Mouse (Mus musculus) heart, embryonic 11.5 days (tissue): ENCODE results near the gene Ncapd3. TPM values are rescaled to one million over a fixed set of nuclear protein-coding genes. Genes with fewer than 3 reads are reported as not detected.

Experiments used
- ATAC-seq: fragments of 200-750 bp; cut with Nextera tagmentation; replicated peaks from 2 replicates; pipeline ENCODE4 v1.8.0; 2017; ENCODE audit warnings: moderate library complexity; ENCODE audit not compliant: insufficient number of reproducible peaks, low FRiP score, low TSS enrichment
- H3K27ac ChIP-seq: fragments of 300-500 bp; sonication (generic); 2 replicates; pipeline ENCODE4 v1.5.1; 2014; ENCODE audit warnings: mild to moderate bottlenecking, low read depth, low read length
- H3K27me3 ChIP-seq: fragments of 300-500 bp; sonication (generic); 2 replicates; pipeline ENCODE4 v1.6.1; 2014; ENCODE audit warnings: mild to moderate bottlenecking, low read length, mixed read lengths; ENCODE audit not compliant: control insufficient read depth, insufficient read depth
- H3K36me3 ChIP-seq: fragments of 300-500 bp; sonication (generic); 2 replicates; pipeline ENCODE4 v1.6.1; 2014; ENCODE audit warnings: mild to moderate bottlenecking, low read length, moderate library complexity, mixed read lengths; ENCODE audit not compliant: control insufficient read depth, insufficient read depth
- H3K4me1 ChIP-seq: fragments of 300-500 bp; sonication (generic); 2 replicates; pipeline ENCODE4 v1.6.1; 2014; ENCODE audit warnings: low read length; ENCODE audit not compliant: control insufficient read depth, insufficient read depth
- H3K4me2 ChIP-seq: fragments of 300-500 bp; sonication (generic); 2 replicates; pipeline ENCODE4 v1.6.1; 2014; ENCODE audit warnings: mild to moderate bottlenecking, moderate library complexity
- H3K4me3 ChIP-seq: fragments of 300-500 bp; sonication (generic); 2 replicates; pipeline ENCODE4 v1.5.1; 2014; ENCODE audit warnings: low read depth, low read length
- H3K9ac ChIP-seq: fragments of 300-500 bp; sonication (generic); 2 replicates; pipeline ENCODE4 v1.6.1; 2014; ENCODE audit warnings: mild to moderate bottlenecking, low read depth, low read length, moderate library complexity
- H3K9me3 ChIP-seq: fragments of 300-500 bp; sonication (generic); replicated peaks from 2 replicates; pipeline ENCODE4 v1.6.1; 2016; ENCODE audit warnings: low read length; ENCODE audit not compliant: control insufficient read depth
- WGBS: fragments of 180-500 bp; shearing (Covaris S2); extraction: QIAGEN DNeasy Blood & Tissue Kit; methylation state at CpG from one replicate; pipeline ENCODE4 v1.1.7; 2014; ENCODE audit not compliant: insufficient replicate concordance; 5-methylcytosine and 5-hydroxymethylcytosine counted together
- polyA plus RNA-seq: library from polyadenylated mRNA; unstranded; fragments of >200 nt; fragmentation: Nextera tagmentation; extraction: Ambion mirVana; gene quantifications from 2 replicates; pipeline ENCODE4 v1.2.1, GENCODE M21; 2014

Gene Ncapd3
- polyA plus RNA-seq, 1 experiment from 2014 or later = 23.7 TPM

- Histone ChIP-seq H3K9me3 (no peaks in the 10 kb centered on the region), H3K4me2 (no peak overlapping the region), H3K27me3 (no peaks in the 10 kb centered on the region), H3K36me3 (no peaks in the 10 kb centered on the region), H3K4me1 (peaks cover 10% of the 10 kb centered on the region), H3K9ac (no peak overlapping the region), H3K27ac (no peak overlapping the region), H3K4me3 (no peak overlapping the region)
- no peak for ATAC-seq
- WGBS = 78% methylated on average over 4 of the region's 4 CpGs
Observed at GRCm38 (mm10) chr9:27023681-27024080, 6.3 kb upstream of the Ncapd3 start.

- Histone ChIP-seq H3K36me3 (no peaks in the 10 kb centered on the region), H3K4me2 (no peak overlapping the region), H3K4me1 (peaks cover 16% of the 10 kb centered on the region), H3K9ac (no peak overlapping the region), H3K9me3 (no peaks in the 10 kb centered on the region), H3K27me3 (no peaks in the 10 kb centered on the region), H3K4me3 (no peak overlapping the region), H3K27ac (no peak overlapping the region)
- no peak for ATAC-seq
- WGBS = 79% methylated on average over 1 of the region's 1 CpGs
Observed at GRCm38 (mm10) chr9:27026708-27027107, 3.3 kb upstream of the Ncapd3 start.

- H3K9me3 ChIP-seq = no peaks in the 10 kb centered on the region
- WGBS = under 1% methylated on average over 52 of the region's 52 CpGs
- H3K9ac ChIP-seq = peak overlapping the region; percentile 96
- peak overlapping the region; percentile 93 for H3K27ac ChIP-seq
- H3K27me3 ChIP-seq = no peaks in the 10 kb centered on the region
- peak; percentile 15; the same call in 1 of the 2 replicates for ATAC-seq
- peak overlapping the region; percentile 96 for H3K4me2 ChIP-seq
- peak overlapping the region; percentile 98 for H3K4me3 ChIP-seq
- H3K4me1 ChIP-seq = peaks cover 24% of the 10 kb centered on the region
- H3K36me3 ChIP-seq = no peaks in the 10 kb centered on the region
Observed at GRCm38 (mm10) chr9:27029022-27029827, 750 bp upstream of the Ncapd3 start.

GRCm38 (mm10) chr9:27030763-27031100 is 757 bp downstream of the Ncapd3 start:
- peak; percentile 16 for ATAC-seq

GRCm38 (mm10) chr9:27043892-27044291 is 13.9 kb downstream of the Ncapd3 start:
- H3K4me1 ChIP-seq = no peaks in the 10 kb centered on the region
- H3K9ac ChIP-seq = no peak overlapping the region
- 90% methylated on average over 5 of the region's 5 CpGs for WGBS
- no peak overlapping the region for H3K27ac ChIP-seq
- peaks cover 24% of the 10 kb centered on the region for H3K36me3 ChIP-seq
- H3K9me3 ChIP-seq = no peaks in the 10 kb centered on the region
- H3K4me3 ChIP-seq = no peak overlapping the region
- no peak for ATAC-seq
- H3K4me2 ChIP-seq = no peak overlapping the region
- H3K27me3 ChIP-seq = no peaks in the 10 kb centered on the region

More at GRCm38 (mm10) chr9:27030763-27031100, 757 bp downstream of the Ncapd3 start:
- no peaks in the 10 kb centered on the region for H3K36me3 ChIP-seq
- no peaks in the 10 kb centered on the region for H3K27me3 ChIP-seq
- H3K9me3 ChIP-seq = no peaks in the 10 kb centered on the region
- H3K4me3 ChIP-seq = peak overlapping the region; percentile 98
- under 1% methylated on average over 17 of the region's 17 CpGs for WGBS
- H3K27ac ChIP-seq = peak overlapping the region; percentile 93; the same call in 1 of the 2 replicates
- peak overlapping the region; percentile 96 for H3K4me2 ChIP-seq
- H3K4me1 ChIP-seq = peaks cover 24% of the 10 kb centered on the region
- H3K9ac ChIP-seq = peak overlapping the region; percentile 96

GRCm38 (mm10) chr9:27049492-27049891 is 19.5 kb downstream of the Ncapd3 start:
- H3K36me3 ChIP-seq = peaks cover 32% of the 10 kb centered on the region
- H3K27me3 ChIP-seq = no peaks in the 10 kb centered on the region
- no peak overlapping the region for H3K4me3 ChIP-seq
- H3K9me3 ChIP-seq = no peaks in the 10 kb centered on the region
- no peak for ATAC-seq
- H3K4me1 ChIP-seq = no peaks in the 10 kb centered on the region
- no peak overlapping the region for H3K27ac ChIP-seq
- no peak overlapping the region for H3K9ac ChIP-seq
- no peak overlapping the region for H3K4me2 ChIP-seq
- WGBS = 86% methylated on average over 2 of the region's 2 CpGs

- H3K9ac ChIP-seq = no peak overlapping the region
- no peaks in the 10 kb centered on the region for H3K27me3 ChIP-seq
- no peak for ATAC-seq
- no peak overlapping the region for H3K4me2 ChIP-seq
- H3K36me3 ChIP-seq = peaks cover 39% of the 10 kb centered on the region
- H3K4me1 ChIP-seq = no peaks in the 10 kb centered on the region
- no peak overlapping the region for H3K4me3 ChIP-seq
- H3K27ac ChIP-seq = no peak overlapping the region
- WGBS = 94% methylated on average over 5 of the region's 5 CpGs
- H3K9me3 ChIP-seq = no peaks in the 10 kb centered on the region
Observed at GRCm38 (mm10) chr9:27058341-27058740, 28.4 kb downstream of the Ncapd3 start.

- no peaks in the 10 kb centered on the region for H3K9me3 ChIP-seq
- H3K27ac ChIP-seq = no peak overlapping the region
- no peaks in the 10 kb centered on the region for H3K27me3 ChIP-seq
- H3K4me2 ChIP-seq = no peak overlapping the region
- H3K4me1 ChIP-seq = 0 out of 2 replicates have a peak, but pooled peaks cover 2% of the 10 kb centered on the region
- ATAC-seq = no peak
- 87% methylated on average over 4 of the region's 4 CpGs for WGBS
- H3K9ac ChIP-seq = no peak overlapping the region
- H3K36me3 ChIP-seq = peaks cover 38% of the 10 kb centered on the region
- no peak overlapping the region for H3K4me3 ChIP-seq
Observed at GRCm38 (mm10) chr9:27070895-27071294, 40.9 kb downstream of the Ncapd3 start.

GRCm38 (mm10) chr9:27074677-27075076 is 44.7 kb downstream of the Ncapd3 start:
- H3K9ac ChIP-seq = no peak overlapping the region
- H3K4me1 ChIP-seq = 0 out of 2 replicates have a peak, but pooled peaks cover 2% of the 10 kb centered on the region
- no peaks in the 10 kb centered on the region for H3K9me3 ChIP-seq
- H3K4me3 ChIP-seq = no peak overlapping the region
- H3K4me2 ChIP-seq = no peak overlapping the region
- ATAC-seq = no peak
- no peaks in the 10 kb centered on the region for H3K27me3 ChIP-seq
- H3K36me3 ChIP-seq = peaks cover 36% of the 10 kb centered on the region
- no peak overlapping the region for H3K27ac ChIP-seq
- WGBS = 68% methylated on average over 1 of the region's 1 CpGs
